Mouse (Mus musculus): ENCODE results near the gene Zdhhc18.

Zdhhc18 gene

DNA sequence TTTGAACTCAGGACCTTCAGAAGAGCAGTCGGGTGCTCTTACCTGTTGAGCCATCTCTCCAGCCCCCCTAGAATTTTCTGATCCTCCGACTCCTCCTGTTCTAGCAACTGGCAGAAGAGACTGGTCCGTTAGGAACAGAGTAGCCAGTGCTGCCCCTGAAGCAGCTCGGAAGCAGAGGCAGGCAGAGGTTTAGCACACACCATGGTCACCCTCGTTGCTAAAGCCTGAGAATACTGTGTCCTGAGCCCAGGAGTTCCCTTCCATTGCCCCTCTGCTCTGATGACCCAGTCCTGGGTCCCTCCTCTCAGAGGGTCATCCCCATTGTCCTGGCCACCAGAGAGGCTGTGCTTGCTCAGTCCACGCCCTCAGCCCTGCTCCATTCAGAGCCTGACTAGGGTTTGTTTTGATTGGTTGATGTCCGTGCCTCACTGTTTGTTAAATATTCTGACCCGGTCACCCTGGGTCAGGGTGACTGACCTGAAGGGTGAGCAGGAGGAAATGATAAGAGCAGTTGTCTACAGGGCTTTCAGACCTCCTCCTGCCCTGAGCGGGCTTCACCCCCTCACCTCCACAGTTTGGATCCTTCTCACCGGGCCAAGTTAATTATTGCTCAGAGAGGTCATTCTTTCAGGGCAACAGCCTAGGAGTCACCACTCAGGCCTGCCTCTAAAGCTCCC, 92.8 kb downstream of the Zdhhc18 start:
- no peak for DNase-seq (ENCODE audit: low read depth, low spot score)
